Mouse (Mus musculus) bone marrow, adult 2 months (tissue): ENCODE results near the gene Lrrc8d. TPM values are rescaled to one million over a fixed set of nuclear protein-coding genes. Genes with fewer than 3 reads are reported as not detected.

ENCODE experiments used
- H3K27ac ChIP-seq: fragments of 200-500 bp; 2 replicates; pipeline ENCODE4 v1.5.1; 2012; ENCODE audit warnings: low read depth, mild to moderate bottlenecking, control low read depth, inconsistent platforms, low read length; ENCODE audit not compliant: control insufficient read depth, poor library complexity, insufficient read depth
- H3K4me1 ChIP-seq: fragments of 200-500 bp; 2 replicates; pipeline ENCODE4 v1.6.1; 2011; ENCODE audit warnings: low read length; ENCODE audit not compliant: control insufficient read depth, insufficient read depth
- H3K4me3 ChIP-seq: fragments of 200-500 bp; replicated peaks from 2 replicates; pipeline ENCODE3; 2011; ENCODE audit warnings: mild to moderate bottlenecking, low read depth, low read length, control low read depth; ENCODE audit not compliant: control insufficient read depth
- CTCF ChIP-seq: fragments of 200-500 bp; IDR thresholded peaks from 2 replicates; pipeline ENCODE4 v1.5.1; 2011; ENCODE audit warnings: low read length, control low read depth; ENCODE audit not compliant: control insufficient read depth, insufficient read depth
- POLR2A ChIP-seq: fragments of 200-500 bp; IDR thresholded peaks from 2 replicates; pipeline ENCODE4 v1.6.1; 2011; ENCODE audit warnings: low read depth, mild to moderate bottlenecking, control low read depth, low read length, borderline replicate concordance; ENCODE audit not compliant: control insufficient read depth
- WGBS: fragments of 180-500 bp; shearing (Covaris S2); methylation state at CpG from one replicate; pipeline ENCODE4 v1.1.7; 2018; 5-methylcytosine and 5-hydroxymethylcytosine counted together
- polyA plus RNA-seq: library from polyadenylated mRNA; stranded (reverse); fragments of >200 nt; gene quantifications from 2 replicates; pipeline ENCODE4 v1.2.4, GENCODE M21; 2011; ENCODE audit warnings: low replicate concordance; ENCODE audit not compliant: missing spikeins, insufficient read depth, insufficient read length

Lrrc8d gene
- polyA plus RNA-seq, 1 experiment = 20.5 TPM

DNA sequence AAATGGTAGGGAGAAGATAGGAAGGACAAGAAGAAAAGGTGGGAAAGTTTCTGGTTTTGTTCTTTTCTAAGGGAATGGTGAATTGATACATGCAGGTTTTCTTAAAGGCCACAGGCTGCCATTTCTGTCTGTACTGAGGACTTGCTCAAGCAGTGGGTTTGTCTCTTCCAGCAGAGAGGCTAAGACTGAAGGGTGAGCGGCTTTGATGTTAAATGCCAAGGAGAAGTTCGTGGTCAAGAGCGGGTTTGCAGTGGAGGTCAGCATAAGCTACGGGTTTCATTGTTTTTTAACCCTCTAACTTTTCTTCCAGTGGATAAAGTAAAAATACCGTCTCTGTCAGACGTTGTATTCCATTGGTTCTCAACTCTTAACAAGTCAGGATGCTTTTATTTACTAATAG, 36.6 kb downstream of the Lrrc8d start:
- TF ChIP-seq POLR2A (no peak), CTCF (no peak)
- Histone ChIP-seq H3K27ac (no peak overlapping the region), H3K4me3 (no peak overlapping the region), H3K4me1 (peaks cover 2% of the 10 kb centered on the region)
- 65% methylated on average over 6 of the region's 6 CpGs for WGBS

DNA sequence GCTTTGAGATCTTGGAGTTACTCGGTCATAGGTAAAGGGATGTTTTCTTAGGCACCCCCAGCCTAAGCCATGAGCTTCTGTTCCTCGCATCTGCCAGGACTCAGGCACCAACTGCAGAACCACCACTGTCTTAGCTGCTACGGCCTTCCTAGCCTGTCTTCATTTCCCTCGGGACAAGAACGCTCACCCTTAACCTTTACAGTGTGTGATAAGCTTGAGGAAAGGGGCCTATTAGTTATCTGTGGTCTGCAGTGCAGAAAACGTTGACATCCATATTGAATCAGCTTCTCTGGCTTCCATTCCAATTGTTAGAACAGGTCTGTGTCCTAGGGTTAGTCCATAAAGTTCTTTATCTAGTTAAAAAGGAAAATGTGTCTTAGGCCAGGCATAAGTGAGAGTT, 37.4 kb downstream of the Lrrc8d start:
- TF ChIP-seq CTCF (no peak), POLR2A (no peak)
- H3K4me1 ChIP-seq = no peaks in the 10 kb centered on the region; the same call in 1 of the 2 replicates
- WGBS = 71% methylated on average over 6 of the region's 6 CpGs
- H3K4me3 ChIP-seq = no peak overlapping the region
- no peak overlapping the region for H3K27ac ChIP-seq

DNA sequence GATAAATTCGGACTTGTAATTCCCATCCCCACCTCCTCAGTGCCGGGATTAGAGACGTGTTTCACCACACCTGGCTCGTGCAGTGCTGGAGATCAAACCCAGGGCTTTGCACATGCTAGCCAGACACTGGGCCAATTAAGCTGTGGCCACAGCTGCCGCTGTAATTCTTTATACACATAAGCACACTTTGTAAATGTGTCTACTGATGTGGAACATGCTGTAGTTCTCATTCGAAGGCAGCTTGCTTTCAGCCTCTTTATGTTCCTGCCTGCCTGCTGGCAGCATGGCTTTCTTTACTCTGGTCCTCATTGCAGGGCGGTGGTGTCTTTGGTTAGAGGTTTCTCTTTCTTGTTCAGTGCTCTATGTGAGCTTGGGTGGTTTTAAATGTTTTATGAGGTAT, 40.7 kb downstream of the Lrrc8d start:
- Histone ChIP-seq H3K27ac (no peak overlapping the region), H3K4me1 (peaks cover 7% of the 10 kb centered on the region), H3K4me3 (no peak overlapping the region)
- TF ChIP-seq CTCF (no peak), POLR2A (no peak)
- 82% methylated on average over 7 of the region's 7 CpGs for WGBS

DNA sequence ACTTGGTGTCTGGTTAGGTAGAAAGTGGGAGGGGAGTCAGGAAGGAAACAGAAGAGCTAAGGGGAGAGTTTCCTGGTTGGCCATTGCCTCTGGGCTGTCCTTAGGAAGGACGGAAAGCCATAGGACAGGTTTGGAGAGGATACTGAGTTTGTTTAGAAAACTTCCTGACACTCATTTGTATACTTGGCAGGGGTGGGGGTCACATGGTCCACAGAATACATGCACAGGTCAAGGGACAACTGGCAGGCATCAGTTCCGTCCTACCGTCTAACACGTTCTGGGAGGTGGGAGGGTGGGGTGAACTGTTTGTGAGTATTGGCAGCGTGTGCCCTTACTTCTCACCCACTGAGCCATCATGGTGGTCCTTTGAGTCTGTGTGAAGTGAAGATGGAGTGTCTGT, 42.9 kb downstream of the Lrrc8d start:
- no peak overlapping the region for H3K4me3 ChIP-seq
- peaks cover 9% of the 10 kb centered on the region for H3K4me1 ChIP-seq
- H3K27ac ChIP-seq = no peak overlapping the region
- 88% methylated on average over 5 of the region's 5 CpGs for WGBS
- no peak for TF ChIP-seq POLR2A

GRCm38 (mm10) chr5:105745324-105745723, 45.6 kb downstream of the Lrrc8d start:
- no peak for TF ChIP-seq POLR2A
- no peak for TF ChIP-seq CTCF
- peaks cover 9% of the 10 kb centered on the region for H3K4me1 ChIP-seq
- WGBS = 33% methylated on average over 11 of the region's 11 CpGs
- no peak overlapping the region for H3K4me3 ChIP-seq
- H3K27ac ChIP-seq = no peak overlapping the region

DNA sequence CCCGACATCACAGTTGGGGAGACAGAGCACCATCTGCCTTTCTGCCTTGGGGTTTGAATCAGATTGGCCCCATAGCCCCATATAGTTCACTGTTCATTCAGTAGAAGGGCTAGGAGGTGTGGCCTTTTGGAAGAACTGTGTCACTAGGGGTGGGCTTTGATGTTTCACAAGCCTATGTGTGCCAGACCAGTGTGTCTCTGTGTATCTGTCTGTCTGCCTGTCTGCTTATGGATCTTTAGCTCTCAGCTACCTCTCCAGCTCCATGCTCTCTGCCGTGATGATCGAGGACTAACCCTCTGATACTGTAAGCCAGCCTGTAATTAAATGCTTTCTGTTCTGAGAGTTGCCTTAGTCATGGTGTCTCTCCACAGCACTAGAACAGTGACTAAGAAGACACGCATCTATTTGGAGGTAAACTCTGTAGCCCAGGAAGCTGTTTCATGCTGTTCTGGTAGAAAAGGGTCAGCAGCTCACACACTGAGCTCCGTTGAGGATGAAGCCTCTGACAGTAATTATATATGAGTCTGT, 46.2 kb downstream of the Lrrc8d start:
- TF ChIP-seq POLR2A (no peak), CTCF (no peak)
- Histone ChIP-seq H3K4me1 (peaks cover 9% of the 10 kb centered on the region), H3K27ac (no peak overlapping the region), H3K4me3 (no peak overlapping the region)
- WGBS = 78% methylated on average over 5 of the region's 5 CpGs

- no peak overlapping the region for H3K4me3 ChIP-seq
- no peaks in the 10 kb centered on the region for H3K4me1 ChIP-seq
- H3K27ac ChIP-seq = no peak overlapping the region
- TF ChIP-seq CTCF (no peak), POLR2A (no peak)
- WGBS = 59% methylated on average over 8 of the region's 8 CpGs
These were observed 55.0 kb downstream of the Lrrc8d start for GRCm38 (mm10) chr5:105754803-105755202.

- Histone ChIP-seq H3K4me3 (no peak overlapping the region), H3K4me1 (no peaks in the 10 kb centered on the region), H3K27ac (no peak overlapping the region)
- WGBS = 84% methylated on average over 6 of the region's 6 CpGs
- TF ChIP-seq CTCF (no peak), POLR2A (no peak)
These were observed 55.7 kb downstream of the Lrrc8d start for GRCm38 (mm10) chr5:105755491-105755890.

DNA sequence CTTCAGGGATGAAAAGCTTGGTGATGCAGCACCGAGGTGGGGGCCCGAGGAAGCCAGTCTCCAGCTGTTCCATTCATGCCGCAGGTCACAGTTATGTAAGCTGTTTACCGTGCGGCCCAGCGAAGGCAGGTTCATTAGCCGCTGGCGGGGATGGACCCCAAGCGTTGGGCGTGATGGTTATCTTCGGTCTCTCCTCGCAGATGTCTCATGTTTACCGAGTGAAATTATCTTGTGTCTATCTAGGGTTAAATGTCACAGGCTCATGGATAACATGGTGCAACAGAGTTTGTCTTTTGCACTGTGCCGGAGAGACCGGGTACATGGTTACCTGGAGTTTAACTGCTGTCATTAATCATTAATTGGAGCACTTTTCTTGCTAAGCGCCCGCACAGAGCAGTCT, 58.2 kb downstream of the Lrrc8d start:
- H3K27ac ChIP-seq = no peak overlapping the region
- H3K4me1 ChIP-seq = no peaks in the 10 kb centered on the region
- 88% methylated on average over 17 of the region's 17 CpGs for WGBS
- no peak overlapping the region for H3K4me3 ChIP-seq
- TF ChIP-seq POLR2A (no peak), CTCF (no peak)
